Mouse (Mus musculus) testis, adult 2 months (tissue): Measurements from ENCODE around the gene Apbb1ip. TPM values are rescaled to one million over a fixed set of nuclear protein-coding genes. Genes with fewer than 3 reads are reported as not detected.
"Not testable (repeated sequence)": the region's sequence is repeated elsewhere in the genome, so short reads cannot be mapped to it uniquely, and the experiment has no call there.

Experiments
- H3K27ac ChIP-seq: fragments of 200-500 bp; 2 replicates; pipeline ENCODE4 v1.5.1; 2012; ENCODE audit warnings: low read depth, low read length; ENCODE audit not compliant: control insufficient read depth, insufficient read depth
- H3K27me3 ChIP-seq: fragments of 200-500 bp; 2 replicates; pipeline ENCODE4 v1.6.1; 2012; ENCODE audit warnings: mild to moderate bottlenecking, low read length, moderate library complexity; ENCODE audit not compliant: control insufficient read depth, insufficient read depth
- H3K36me3 ChIP-seq: fragments of 200-500 bp; 2 replicates; pipeline ENCODE4 v1.6.1; 2012; ENCODE audit warnings: mild to moderate bottlenecking, low read length; ENCODE audit not compliant: control insufficient read depth, insufficient read depth
- H3K4me1 ChIP-seq: fragments of 200-500 bp; 2 replicates; pipeline ENCODE4 v1.6.1; 2012; ENCODE audit warnings: low read length; ENCODE audit not compliant: control insufficient read depth, insufficient read depth
- H3K4me3 ChIP-seq: fragments of 200-500 bp; 2 replicates; pipeline ENCODE4 v1.5.1; 2012; ENCODE audit warnings: low read depth, mild to moderate bottlenecking, low read length, moderate library complexity, mixed read lengths; ENCODE audit not compliant: control insufficient read depth
- CTCF ChIP-seq: fragments of 200-500 bp; IDR thresholded peaks from 2 replicates; pipeline ENCODE4 v1.5.1; 2012; ENCODE audit warnings: low read depth, mild to moderate bottlenecking, inconsistent platforms, low read length, moderate library complexity; ENCODE audit not compliant: control insufficient read depth, insufficient read depth, insufficient replicate concordance
- POLR2A ChIP-seq: fragments of 200-500 bp; IDR thresholded peaks from 2 replicates; pipeline ENCODE4 v1.6.1; 2012; ENCODE audit warnings: low read depth, mild to moderate bottlenecking, inconsistent platforms, low read length, moderate library complexity; ENCODE audit not compliant: control insufficient read depth
- polyA plus RNA-seq: library from polyadenylated mRNA; depleted of rRNA; stranded (reverse); fragments of >200 nt; gene quantifications from 2 replicates; pipeline ENCODE4 v1.2.3, GENCODE M21; 2012

Apbb1ip gene
- polyA plus RNA-seq, 1 experiment = 2.8 TPM

DNA sequence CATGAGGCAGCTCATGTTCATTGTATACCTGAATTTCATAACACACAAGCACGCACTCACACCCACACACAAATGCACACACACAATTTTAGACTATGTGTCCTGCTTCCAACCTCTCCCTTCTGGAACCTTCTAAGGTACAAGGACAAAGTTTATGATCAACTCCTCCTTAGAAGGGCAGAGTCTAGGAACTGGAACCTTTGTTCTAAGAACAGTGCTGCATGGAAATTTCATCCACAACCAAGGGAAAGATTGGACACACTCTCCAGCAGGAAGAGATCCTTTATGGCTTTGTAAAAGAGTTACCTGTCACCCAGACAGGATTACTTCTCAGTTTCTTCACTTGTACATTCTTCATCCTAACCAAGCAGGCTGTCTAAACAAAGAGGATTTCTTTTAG is 99.3 kb downstream of the Apbb1ip start:
- no peaks in the 10 kb centered on the region for H3K4me1 ChIP-seq
- no peaks in the 10 kb centered on the region for H3K36me3 ChIP-seq
- no peak overlapping the region for H3K4me3 ChIP-seq
- H3K27ac ChIP-seq = no peak overlapping the region
- no peak for TF ChIP-seq POLR2A
- no peak for TF ChIP-seq CTCF
- H3K27me3 ChIP-seq = no peaks in the 10 kb centered on the region

GRCm38 (mm10) chr2:22874628-22875027 is 100.7 kb downstream of the Apbb1ip start:
- Histone ChIP-seq H3K27ac (no peak overlapping the region), H3K27me3 (no peaks in the 10 kb centered on the region), H3K4me1 (no peaks in the 10 kb centered on the region), H3K4me3 (no peak overlapping the region), H3K36me3 (no peaks in the 10 kb centered on the region)
- TF ChIP-seq CTCF (no peak), POLR2A (no peak)

- Histone ChIP-seq H3K4me3 (no peak overlapping the region), H3K4me1 (no peaks in the 10 kb centered on the region), H3K27me3 (no peaks in the 10 kb centered on the region), H3K27ac (no peak overlapping the region), H3K36me3 (no peaks in the 10 kb centered on the region)
- TF ChIP-seq POLR2A = no peak
- no peak for TF ChIP-seq CTCF
Measured at GRCm38 (mm10) chr2:22876614-22877013, 102.7 kb downstream of the Apbb1ip start.

GRCm38 (mm10) chr2:22878781-22879180 is 104.9 kb downstream of the Apbb1ip start:
- TF ChIP-seq POLR2A (no peak), CTCF (no peak)
- Histone ChIP-seq H3K4me1 (no peaks in the 10 kb centered on the region), H3K27me3 (no peaks in the 10 kb centered on the region), H3K4me3 (no peak overlapping the region), H3K36me3 (no peaks in the 10 kb centered on the region), H3K27ac (no peak overlapping the region)

DNA sequence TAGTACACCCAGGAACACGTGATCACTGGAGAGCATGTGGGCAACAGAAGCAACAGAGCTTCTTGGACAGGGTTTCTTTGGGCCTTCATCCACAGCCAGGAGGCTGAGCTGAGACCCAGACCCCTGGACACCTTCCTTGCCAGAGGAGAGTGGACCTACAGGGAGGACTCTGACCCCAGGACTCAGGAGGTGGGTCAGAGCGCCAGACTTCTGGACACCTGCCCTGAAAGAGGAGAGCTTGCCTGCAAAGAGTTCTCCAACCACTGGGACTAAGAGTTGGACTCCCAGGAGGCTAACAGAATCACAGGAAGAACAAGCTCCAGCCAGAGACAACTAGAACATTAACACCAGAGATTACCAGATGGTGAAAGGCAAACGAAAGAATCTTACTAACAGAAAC is 106.8 kb downstream of the Apbb1ip start:
- not testable (repeated sequence) for H3K27me3 ChIP-seq, H3K4me1 ChIP-seq, H3K27ac ChIP-seq, H3K4me3 ChIP-seq, H3K36me3 ChIP-seq

DNA sequence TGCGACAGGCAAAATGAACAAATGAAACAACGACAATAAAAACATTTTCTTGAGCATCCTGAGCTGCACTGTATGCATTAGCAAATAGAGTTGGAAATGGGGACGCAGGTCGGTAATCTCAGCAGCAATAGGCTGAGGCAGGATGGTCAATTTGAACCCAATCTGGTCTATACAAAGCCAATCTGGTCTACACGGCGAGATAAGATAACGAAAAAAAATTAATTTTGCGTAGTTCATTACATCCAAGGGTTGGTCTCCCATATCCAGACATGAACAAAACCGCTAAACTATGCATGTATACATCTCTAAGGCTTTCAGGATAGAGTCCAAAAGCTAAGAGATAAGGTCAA is 121.0 kb downstream of the Apbb1ip start:
- Histone ChIP-seq H3K27ac (peak overlapping the region; percentile 16), H3K27me3 (no peaks in the 10 kb centered on the region), H3K36me3 (no peaks in the 10 kb centered on the region), H3K4me3 (peak overlapping the region; percentile 91), H3K4me1 (no peaks in the 10 kb centered on the region)
- TF ChIP-seq POLR2A (no peak), CTCF (no peak)

GRCm38 (mm10) chr2:22895282-22896273 is 121.7 kb downstream of the Apbb1ip start, which contains the start of gene Pdss1:
TSS of gene Pdss1 (plus strand) at chr2:22895522.
- no peak for TF ChIP-seq CTCF
- TF ChIP-seq POLR2A = peak; percentile 77
- peak within 1 kb of the TSS; percentile 16 for H3K27ac ChIP-seq
- H3K4me3 ChIP-seq = peak within 1 kb of the TSS; percentile 91

More at GRCm38 (mm10) chr2:22895282-22896273, 121.7 kb downstream of the Apbb1ip start, which contains the start of gene Pdss1:
- no peaks in the 10 kb centered on the region for H3K4me1 ChIP-seq
- H3K36me3 ChIP-seq = no peaks in the 10 kb centered on the region
- no peaks in the 10 kb centered on the region for H3K27me3 ChIP-seq
